Mouse (Mus musculus) heart, postnatal 36 days (tissue): ENCODE measurements around the gene Tmem98. TPM values are rescaled to one million over a fixed set of nuclear protein-coding genes. Genes with fewer than 3 reads are reported as not detected.

ENCODE experiments used
- DNase-seq, 2 experiments: peaks; one replicate each; pipeline ENCODE4 v3.0.0; 2021 to 2022
- intact Hi-C: fragments of 180-260 bp; cut with DNase I; formaldehyde crosslinking; loops from one replicate; pipeline ENCODE4 v1.15.1; 2025
- total RNA-seq, 2 experiments: library from RNA; stranded (reverse); gene quantifications; 2 replicates each; pipeline ENCODE4 v1.2.3; 2021

Gene Tmem98
- 10 to 100 TPM; 14.9 to 18.3 TPM for total RNA-seq

- intact Hi-C loops, result no loop called here
- peak; percentile 50 to 54 for DNase-seq
Observed at GRCm38 (mm10) chr11:80809993-80810821, at the start of gene Tmem98. TSS of gene Tmem98 (plus strand) at chr11:80810175.

GRCm38 (mm10) chr11:80761285-80761974, 48.5 kb upstream of the Tmem98 start:
- intact Hi-C loops, result no loop called here
- no peak for DNase-seq

DNA sequence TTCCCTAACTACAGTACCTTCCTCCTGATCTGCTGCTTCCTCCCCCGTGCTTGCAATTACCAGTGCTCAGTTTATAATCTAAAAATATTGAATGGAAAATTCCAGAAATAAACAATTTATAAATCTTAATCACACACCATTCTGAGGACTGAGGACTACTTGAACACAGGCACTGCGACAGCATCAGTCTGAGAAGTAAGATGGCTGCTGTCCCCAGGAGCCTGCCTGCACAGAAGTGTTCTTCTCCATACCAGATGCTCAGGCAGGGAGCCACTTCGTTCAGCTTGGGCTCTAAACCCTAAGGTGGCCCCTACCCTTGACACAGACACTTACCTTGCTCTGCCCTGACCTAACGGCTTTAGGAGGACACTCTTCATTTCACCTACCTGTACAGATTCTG, 47.9 kb upstream of the Tmem98 start:
- DNase-seq, result no peak
- intact Hi-C loops, result no loop called here

DNA sequence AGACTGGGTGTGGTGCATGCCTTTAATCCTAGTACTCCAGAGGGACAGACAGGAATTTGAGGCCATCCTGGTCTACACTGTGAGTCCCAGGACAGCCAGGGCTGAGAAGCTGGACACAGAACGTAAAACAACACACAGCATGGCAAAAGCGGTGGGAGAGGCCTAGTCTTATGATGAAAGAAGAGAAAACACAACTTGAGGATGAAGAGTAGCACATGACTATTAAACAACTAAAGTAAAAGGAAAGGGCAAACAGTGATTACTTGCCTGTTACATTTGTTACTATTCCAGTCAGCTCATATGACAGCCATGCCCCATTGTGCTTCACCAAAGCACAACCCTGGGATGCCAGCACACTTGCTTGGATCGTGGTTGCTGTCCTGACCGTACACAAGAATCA, 43.9 kb upstream of the Tmem98 start:
- DNase-seq, result no peak
- intact Hi-C loops, result no loop called here

DNA sequence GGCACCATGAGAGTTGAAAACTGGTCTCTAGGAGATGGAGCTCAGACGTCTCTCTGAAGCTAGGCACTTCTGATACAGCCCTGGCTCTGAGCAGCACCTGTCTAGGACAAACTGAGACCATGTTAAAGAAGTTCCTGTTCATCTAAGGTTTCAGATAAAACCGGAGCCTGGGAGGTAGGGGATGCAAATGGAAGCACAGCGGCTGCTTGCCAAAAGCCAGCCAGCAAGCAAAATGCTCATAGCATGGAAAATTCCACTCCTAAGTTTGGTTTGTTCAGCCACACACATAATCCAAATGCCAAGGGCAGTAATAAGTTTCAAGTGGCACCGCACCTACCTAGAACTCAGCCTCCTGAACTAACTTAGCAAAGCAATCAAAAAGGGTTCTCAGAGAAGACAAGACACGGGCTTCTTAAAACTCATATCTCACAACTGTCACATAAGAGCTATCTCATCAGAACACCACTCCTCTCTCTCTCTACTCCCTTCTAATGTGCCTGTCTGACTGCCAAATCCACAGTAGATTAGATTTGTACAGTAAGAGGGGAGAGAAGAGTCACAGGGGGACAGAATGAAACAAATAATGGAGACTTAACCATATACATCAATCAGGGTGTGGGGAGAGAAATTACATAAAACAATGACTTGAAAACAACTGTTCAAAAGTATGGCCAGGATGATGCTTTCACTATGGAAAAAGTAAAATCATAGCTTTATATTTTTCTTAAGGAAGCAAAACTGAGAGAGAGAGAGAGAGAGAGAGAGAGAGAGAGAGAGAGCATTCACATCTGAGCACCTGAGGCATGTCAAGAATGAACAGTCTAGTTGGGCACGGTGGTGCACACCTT, 43.3 kb upstream of the Tmem98 start:
- intact Hi-C loops, result no loop called here
- no peak for DNase-seq

DNA sequence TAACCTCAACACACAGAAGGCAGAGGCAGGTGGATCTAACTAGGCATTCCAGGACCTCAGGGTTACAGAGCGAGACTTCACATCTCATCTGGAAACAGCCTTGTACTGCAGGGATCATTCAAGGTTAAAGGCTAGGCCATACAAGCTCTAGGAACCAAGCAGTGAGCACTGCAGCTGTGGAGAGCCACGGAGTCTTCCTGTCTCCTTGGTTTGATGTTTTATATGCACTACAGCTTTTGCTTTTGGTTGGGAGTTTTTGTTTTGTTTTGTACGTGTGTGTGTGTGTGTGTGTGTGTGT, 42.7 kb upstream of the Tmem98 start:
- intact Hi-C loops, result no loop called here
- no peak for DNase-seq

DNA sequence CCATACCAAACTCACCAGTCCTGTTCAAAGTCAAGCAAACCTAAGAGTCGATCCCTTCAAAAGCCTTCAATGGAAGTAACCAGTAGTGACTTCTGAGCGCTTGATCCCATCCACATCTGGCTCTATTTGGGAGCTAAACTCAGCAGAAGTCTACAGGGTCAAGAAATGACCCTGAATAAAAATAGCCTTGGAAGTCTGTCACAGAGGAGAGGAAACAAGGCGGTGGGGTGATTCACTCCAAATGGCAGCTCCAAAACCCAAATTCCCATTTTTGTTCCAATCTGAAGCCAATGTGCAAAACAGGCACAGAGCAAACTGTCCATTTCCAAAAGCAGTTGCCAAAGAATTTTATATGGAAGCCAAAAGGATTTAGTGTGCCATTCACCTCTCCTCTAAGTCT, 38.8 kb upstream of the Tmem98 start:
- intact Hi-C loops, result loop anchor here (5.0 kb wide), 1 partner anchor 39 kb away; no protein-coding TSS in a partner anchor
- no peak for DNase-seq

DNA sequence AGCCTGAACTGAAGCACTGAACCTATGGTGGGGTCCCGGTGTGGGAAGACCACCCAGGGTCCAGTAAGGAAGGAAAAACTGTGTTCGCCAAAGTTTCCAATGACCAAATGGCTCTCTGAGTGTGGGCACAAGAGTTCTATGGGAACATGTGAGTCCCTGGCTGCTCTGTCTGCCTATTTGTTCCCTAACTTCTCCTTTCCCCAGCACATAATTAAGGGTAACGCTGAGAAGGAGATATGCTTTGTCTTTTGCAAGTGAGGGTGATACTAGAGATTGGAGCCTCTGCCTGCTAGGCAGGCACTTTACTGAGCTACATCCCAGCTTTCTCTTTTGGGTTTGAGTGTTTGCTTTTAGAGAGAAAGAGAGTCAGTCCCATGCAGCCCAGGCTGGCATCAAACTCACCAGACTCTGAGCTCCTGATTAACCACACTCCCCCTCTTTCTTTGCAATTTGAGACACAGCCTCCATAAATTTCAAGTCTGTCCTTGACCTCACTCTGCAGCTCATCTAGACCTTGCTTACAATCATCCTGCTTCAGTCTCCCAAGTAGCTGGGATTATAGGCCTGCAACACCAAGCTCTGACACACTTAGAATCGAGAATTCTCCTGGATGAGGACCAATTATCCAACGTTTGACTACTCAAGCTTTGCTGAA, 38.3 kb upstream of the Tmem98 start:
- DNase-seq, result no peak
- intact Hi-C loops, result loop anchor here (5.0 kb wide), 1 partner anchor 39 kb away; no protein-coding TSS in a partner anchor

- no peak for DNase-seq
- intact Hi-C loops, result loop anchor here (5.0 kb wide), 1 partner anchor 40 kb away; no protein-coding TSS in a partner anchor
Observed at GRCm38 (mm10) chr11:80772595-80773210, 37.3 kb upstream of the Tmem98 start.

DNA sequence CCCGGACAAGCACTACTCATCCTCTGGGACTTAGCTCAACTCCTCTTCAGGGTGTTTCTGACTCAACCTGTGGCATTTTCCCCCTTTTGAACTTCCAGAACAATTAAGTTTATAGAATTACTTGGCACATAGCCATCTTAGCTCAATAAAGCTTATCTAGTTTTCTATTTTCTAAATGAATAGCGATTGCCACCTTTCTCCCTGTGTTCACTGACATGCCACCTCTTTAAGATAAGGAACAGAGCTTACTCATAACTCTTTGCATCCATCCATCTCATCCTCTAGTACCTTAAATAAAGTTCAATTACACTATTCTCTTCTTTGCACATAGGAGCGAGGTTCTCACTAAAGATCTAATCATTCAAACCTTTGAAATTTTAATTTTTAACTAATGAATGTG, 34.4 kb upstream of the Tmem98 start:
- DNase-seq, result no peak
- intact Hi-C loops, result no loop called here

DNA sequence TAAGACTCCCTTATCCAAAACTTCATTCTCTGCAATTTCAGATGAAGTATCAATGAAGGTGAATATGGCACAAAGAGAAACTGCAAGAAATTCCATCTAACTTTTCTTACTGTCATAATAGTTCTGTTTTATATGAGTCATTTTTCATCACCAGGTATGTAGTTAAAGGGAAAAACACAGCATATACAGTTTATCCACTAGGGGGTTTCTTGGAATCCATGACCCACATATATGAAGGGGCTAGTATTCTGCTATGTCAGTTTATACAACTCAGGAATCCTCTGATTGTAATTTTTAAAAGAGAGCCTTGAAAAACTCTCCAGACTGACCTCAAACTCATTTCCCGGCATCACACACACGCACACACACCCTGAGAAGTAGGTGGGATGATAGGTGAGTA, 32.3 kb upstream of the Tmem98 start:
- intact Hi-C loops, result no loop called here

GRCm38 (mm10) chr11:80778157-80778556, 31.8 kb upstream of the Tmem98 start:
- intact Hi-C loops, result no loop called here
- no peak for DNase-seq

More for the DNA sequence above, 32.3 kb upstream of the Tmem98 start:
- DNase-seq, result no peak

DNA sequence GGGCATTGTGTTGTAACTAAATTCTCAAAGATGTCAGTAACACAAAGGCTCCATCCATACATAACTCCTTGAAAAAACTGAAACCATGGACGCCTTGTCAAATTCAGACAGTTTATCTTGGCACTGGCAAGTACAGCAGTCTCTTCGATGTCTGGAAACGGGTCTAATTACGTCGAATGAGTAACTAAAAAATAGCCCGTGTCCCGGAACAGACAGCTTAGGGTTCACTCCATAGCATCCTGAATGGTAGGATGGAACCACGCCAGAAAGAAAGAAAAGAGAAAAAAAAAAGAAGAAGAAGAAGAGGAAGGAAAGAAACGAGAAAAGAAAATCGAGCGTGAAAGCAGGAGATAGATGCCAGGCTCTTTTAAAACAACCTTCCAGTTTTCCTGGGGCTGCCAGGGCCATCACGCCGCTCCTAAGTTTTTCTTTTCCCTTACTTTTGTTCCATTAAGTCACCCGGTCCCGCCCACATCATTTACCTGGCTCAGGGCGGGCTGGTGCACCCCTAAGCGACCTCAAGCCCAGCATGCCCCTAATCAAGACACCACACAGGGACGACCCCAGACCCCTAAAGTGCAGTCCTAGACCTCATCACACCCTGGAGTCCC, 31.0 kb upstream of the Tmem98 start:
- intact Hi-C loops, result no loop called here
- DNase-seq, result no peak

GRCm38 (mm10) chr11:80779527-80780344, 30.2 kb upstream of the Tmem98 start, which contains the start of gene Myo1d:
TSS of gene Myo1d (minus strand) at chr11:80780025.
- intact Hi-C loops, result loop anchor here (1.0 to 10.0 kb wide), 3 partner anchors 37 to 175 kb away; no protein-coding TSS in a partner anchor
- DNase-seq, result peak; percentile 90

DNA sequence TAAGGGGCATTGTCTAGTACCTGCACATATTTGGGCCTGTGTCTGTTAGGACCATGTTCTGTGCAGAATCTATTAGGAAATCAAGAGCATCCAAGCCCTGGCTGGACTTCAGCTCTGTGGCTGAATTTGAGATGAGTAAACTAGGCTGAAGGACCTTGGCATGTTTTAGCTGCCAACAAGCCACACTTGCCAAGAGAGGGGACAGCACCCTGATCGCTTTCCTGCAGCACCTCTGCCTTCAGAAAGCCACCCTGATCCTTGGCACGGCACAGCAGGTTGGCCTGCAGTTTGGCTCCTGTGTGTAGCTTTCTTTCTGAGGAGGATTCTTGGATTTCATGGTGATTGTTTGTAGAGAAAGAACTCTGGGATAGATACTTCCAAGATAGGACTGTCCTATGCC, 28.4 kb upstream of the Tmem98 start:
- intact Hi-C loops, result loop anchor here (2.0 to 10.0 kb wide), 2 partner anchors 35 to 177 kb away; no protein-coding TSS in a partner anchor
- DNase-seq, result no peak

GRCm38 (mm10) chr11:80783460-80783859, 26.5 kb upstream of the Tmem98 start:
- no peak for DNase-seq
- intact Hi-C loops, result loop anchor here (10.0 kb wide), 1 partner anchor 179 kb away; no protein-coding TSS in a partner anchor

DNA sequence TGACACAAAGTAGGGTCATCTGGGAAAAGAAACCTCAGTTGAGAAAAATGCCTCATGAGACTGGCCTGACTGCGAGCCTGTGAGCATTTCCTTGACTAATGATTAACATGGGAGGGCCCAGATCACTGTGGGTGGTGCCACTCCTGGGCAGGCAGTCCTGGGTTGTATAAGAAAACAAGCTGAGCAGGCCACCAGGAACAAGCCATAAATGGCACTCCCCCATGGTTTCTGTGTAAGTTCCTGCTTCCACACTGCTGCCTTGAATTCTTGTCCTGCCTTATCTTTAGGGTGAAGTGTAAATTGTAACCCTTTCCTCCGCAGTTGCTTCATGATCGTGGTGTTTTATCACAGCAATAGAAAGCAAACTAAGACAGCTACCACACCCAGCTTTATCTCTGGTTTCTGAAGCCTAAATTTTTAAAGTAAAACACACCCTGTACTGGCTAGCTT, 25.7 kb upstream of the Tmem98 start:
- DNase-seq, result no peak
- intact Hi-C loops, result loop anchor here (10.0 kb wide), 1 partner anchor 180 kb away; no protein-coding TSS in a partner anchor

DNA sequence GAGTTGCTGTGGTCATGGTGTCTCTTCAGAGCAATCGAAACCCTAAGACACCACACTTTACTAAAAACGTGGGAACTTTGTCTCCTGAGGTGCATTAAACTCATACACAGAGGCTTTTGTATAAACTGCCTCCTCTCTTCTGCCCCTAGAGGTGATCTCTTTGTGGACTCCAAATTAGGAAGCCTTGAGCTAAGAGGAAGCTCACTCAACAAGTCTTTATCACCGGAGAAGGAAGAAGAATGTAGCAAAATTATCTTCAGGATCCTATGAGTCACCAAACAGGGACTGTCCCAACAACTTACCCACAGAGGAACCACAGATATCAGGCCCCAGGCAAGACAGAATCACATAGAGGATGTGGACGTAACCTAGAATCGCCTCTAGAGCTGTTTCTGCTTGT, 24.3 kb upstream of the Tmem98 start:
- intact Hi-C loops, result loop anchor here (10.0 kb wide), 1 partner anchor 181 kb away; no protein-coding TSS in a partner anchor
- DNase-seq, result no peak
